Mouse (Mus musculus): Measurements from ENCODE around the gene Cacna1d. TPM values are rescaled to one million over a fixed set of nuclear protein-coding genes. Genes with fewer than 3 reads are reported as not detected.

The Cacna1d gene
- polyA plus RNA-seq, 1 experiment from 2014 or later, result 4.2 TPM

DNA sequence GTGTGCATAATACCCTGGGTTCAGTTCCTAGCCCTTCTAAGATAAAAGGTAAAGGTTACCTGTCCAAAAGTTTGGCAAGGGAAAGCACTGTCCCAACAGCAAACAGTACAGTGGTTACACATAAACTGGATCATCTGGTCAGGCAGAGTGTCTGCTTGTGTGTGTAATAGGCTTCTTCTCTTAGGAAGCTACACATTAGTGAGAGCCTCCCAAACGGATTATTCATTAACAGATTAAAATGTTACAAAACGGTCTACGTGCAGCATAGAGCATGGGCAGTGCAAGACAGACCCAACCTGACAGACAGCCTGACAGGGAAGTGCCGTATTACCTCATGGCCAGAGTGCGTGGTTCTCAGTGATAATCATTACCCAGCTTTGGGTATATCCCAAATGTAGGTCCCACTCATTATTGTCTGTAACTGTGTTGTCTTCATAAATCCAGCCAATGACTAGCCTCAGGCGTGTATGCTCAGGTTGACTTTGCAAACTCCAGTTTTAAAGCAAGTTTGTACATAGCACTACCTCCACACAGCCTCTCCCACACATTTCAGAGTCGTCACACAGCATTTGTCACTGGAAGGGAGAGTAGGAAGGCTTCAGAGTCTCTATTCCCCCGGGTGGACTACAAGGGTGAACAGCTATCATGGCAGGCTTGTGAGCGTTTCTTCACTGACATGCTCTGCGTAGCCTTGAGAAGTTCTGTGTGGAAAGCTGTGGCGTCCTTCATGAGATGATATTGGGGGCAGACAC, 495.1 kb downstream of the Cacna1d start:
- no peaks in the 10 kb centered on the region for H3K9me3 ChIP-seq (replicated peaks)
- no peak for ATAC-seq (ENCODE audit: insufficient number of reproducible peaks, low FRiP score, low TSS enrichment, low read depth)
- H3K36me3 ChIP-seq, result peaks cover 60% of the 10 kb centered on the region
- no peaks in the 10 kb centered on the region for H3K27me3 ChIP-seq
- no peak overlapping the region for H3K9ac ChIP-seq
- no peak overlapping the region for H3K4me3 ChIP-seq (replicated peaks)
- no peak overlapping the region for H3K4me2 ChIP-seq (replicated peaks)
- H3K27ac ChIP-seq (replicated peaks), result no peak overlapping the region
- 88% methylated on average over 11 of the region's 11 CpGs for WGBS
- H3K4me1 ChIP-seq, result no peaks in the 10 kb centered on the region

DNA sequence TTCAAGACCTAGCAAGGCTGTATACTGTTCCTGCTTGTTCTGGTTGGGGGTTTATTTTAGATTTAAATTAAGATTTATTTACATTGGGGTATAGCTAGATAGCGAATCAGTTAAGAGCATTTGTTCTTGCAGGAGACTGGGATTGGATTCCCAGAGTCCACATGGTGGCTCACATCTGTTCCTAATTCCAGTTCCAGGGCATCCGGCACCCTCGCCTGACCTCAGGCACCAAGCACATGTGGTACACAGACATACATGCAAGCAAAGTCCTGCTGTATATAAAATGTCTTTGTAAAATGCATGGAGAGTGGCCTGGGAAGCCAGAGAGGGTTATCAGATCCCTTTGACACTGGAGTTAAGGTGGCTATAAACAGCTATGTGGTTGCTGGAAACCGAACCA, 496.3 kb downstream of the Cacna1d start:
- ATAC-seq (ENCODE audit: insufficient number of reproducible peaks, low FRiP score, low TSS enrichment, low read depth), result no peak

More for the DNA sequence above, 496.3 kb downstream of the Cacna1d start:
- Histone ChIP-seq H3K9me3 (replicated peaks) (no peaks in the 10 kb centered on the region), H3K4me3 (replicated peaks) (no peak overlapping the region), H3K9ac (no peak overlapping the region), H3K4me2 (replicated peaks) (no peak overlapping the region), H3K36me3 (peaks cover 72% of the 10 kb centered on the region), H3K27ac (replicated peaks) (no peak overlapping the region), H3K4me1 (no peaks in the 10 kb centered on the region), H3K27me3 (no peaks in the 10 kb centered on the region)
- 36% methylated on average over 4 of the region's 4 CpGs for WGBS

Other genes with a start within 250 kb of the Cacna1d start
- 23.3 and 25.7 TPM in 2 replicates for gene Dcp1a, start 11.9 kb downstream of the Cacna1d start, polyA plus RNA-seq (2015; fragmentation: Nextera tagmentation; extraction: Ambion mirVana)
- gene Tkt, start 56.9 kb upstream of the Cacna1d start, polyA plus RNA-seq (2015; fragmentation: Nextera tagmentation; extraction: Ambion mirVana), result 197 and 204 TPM in 2 replicates
- gene Prkcd, start 134.8 kb upstream of the Cacna1d start, polyA plus RNA-seq (2015; fragmentation: Nextera tagmentation; extraction: Ambion mirVana), result 56.1 and 63.5 TPM in 2 replicates
- gene Rft1, start 162.9 kb upstream of the Cacna1d start, polyA plus RNA-seq (2015; fragmentation: Nextera tagmentation; extraction: Ambion mirVana), result 15.8 and 18.6 TPM in 2 replicates
- 13.4 and 16.0 TPM in 2 replicates for gene Sfmbt1, start 223.4 kb upstream of the Cacna1d start, polyA plus RNA-seq (2015; fragmentation: Nextera tagmentation; extraction: Ambion mirVana)